Mouse (Mus musculus) small intestine, adult 2 months (tissue): ENCODE measurements around the gene Nhej1. TPM values are rescaled to one million over a fixed set of nuclear protein-coding genes. Genes with fewer than 3 reads are reported as not detected.

Experiments
- H3K27ac ChIP-seq: fragments of 200-500 bp; 2 replicates; pipeline ENCODE4 v1.5.1; 2012; ENCODE audit warnings: low read depth, low read length, control low read depth, inconsistent platforms; ENCODE audit not compliant: insufficient read depth
- H3K27me3 ChIP-seq: fragments of 200-500 bp; 2 replicates; pipeline ENCODE4 v1.6.1; 2012; ENCODE audit warnings: mild to moderate bottlenecking, moderate library complexity, low read length, inconsistent platforms; ENCODE audit not compliant: control insufficient read depth, insufficient read depth
- H3K36me3 ChIP-seq: fragments of 200-500 bp; 2 replicates; pipeline ENCODE4 v1.6.1; 2012; ENCODE audit warnings: mild to moderate bottlenecking, low read length, control low read depth, inconsistent platforms; ENCODE audit not compliant: control insufficient read depth, insufficient read depth
- H3K4me1 ChIP-seq: fragments of 200-500 bp; 2 replicates; pipeline ENCODE4 v1.6.1; 2012; ENCODE audit warnings: low read length, inconsistent platforms, mixed read lengths; ENCODE audit not compliant: control insufficient read depth, insufficient read depth, insufficient read length
- H3K4me3 ChIP-seq: fragments of 200-500 bp; 2 replicates; pipeline ENCODE4 v1.5.1; 2012; ENCODE audit warnings: low read depth, mild to moderate bottlenecking, control low read depth, inconsistent platforms, low read length, moderate library complexity
- CTCF ChIP-seq: fragments of 200-500 bp; IDR thresholded peaks from 2 replicates; pipeline ENCODE4 v1.5.1; 2012; ENCODE audit warnings: low read depth, mild to moderate bottlenecking, control low read depth, inconsistent platforms, low read length, moderate library complexity, mixed read lengths; ENCODE audit not compliant: insufficient replicate concordance, insufficient read length; ENCODE audit errors: extremely low read depth
- POLR2A ChIP-seq: fragments of 200-500 bp; IDR thresholded peaks from 2 replicates; pipeline ENCODE4 v1.6.1; 2012; ENCODE audit warnings: low read depth, mild to moderate bottlenecking, control low read depth, inconsistent platforms, low read length, moderate library complexity
- WGBS: fragments of 180-500 bp; shearing (Covaris S2); methylation state at CpG from one replicate; pipeline ENCODE4 v1.1.7; 2018; 5-methylcytosine and 5-hydroxymethylcytosine counted together
- polyA plus RNA-seq: library from polyadenylated mRNA; depleted of rRNA; stranded (reverse); fragments of >200 nt; gene quantifications from 2 replicates; pipeline ENCODE4 v1.2.3, GENCODE M21; 2012

Nhej1 gene
- polyA plus RNA-seq, 1 experiment: 2.0 TPM

DNA sequence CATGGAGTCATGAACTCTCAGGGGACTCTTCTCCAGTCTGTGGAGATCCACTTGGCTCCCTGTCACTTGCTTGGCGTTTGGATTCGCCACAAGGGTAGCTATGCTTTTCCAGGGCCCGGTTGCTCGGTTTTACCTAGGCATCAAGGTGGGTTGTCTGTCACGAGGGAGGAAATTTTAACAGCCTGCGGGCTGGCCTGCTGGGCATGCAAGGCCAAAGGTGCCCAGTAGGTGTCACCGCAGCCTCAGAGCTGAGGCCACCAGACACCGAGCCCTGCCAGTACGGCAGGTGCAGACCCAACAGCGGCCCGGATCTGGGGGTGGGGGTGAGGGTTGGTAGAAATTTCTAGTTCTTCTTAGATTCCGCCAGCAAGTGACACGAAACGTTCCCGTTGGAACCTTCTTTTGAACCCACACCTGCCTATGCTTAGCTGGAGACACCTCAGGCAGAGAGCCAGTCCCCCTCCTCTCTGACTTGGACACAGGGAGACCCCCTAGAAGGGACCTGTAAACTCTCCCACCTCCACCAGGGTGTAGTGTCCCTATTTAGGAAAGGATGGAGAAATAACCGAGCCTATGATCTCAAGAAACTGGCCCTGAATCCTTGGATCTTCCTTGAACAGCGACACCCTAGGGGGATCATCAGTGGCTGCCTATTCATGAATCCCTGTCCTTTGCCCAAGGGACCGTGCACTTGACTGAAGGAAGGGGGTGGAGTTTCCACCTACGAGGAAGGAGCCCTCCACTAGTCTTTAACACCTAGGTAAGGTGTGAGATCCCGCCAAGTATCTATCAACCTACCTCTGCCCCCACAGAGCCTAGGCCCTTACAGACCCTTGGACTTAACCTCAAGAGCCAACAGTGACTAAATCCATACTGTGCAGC is 176.0 kb downstream of the Nhej1 start:
- peak overlapping the region; percentile 81 for H3K4me3 ChIP-seq
- peaks cover 36% of the 10 kb centered on the region for H3K36me3 ChIP-seq
- peak; percentile 75 for TF ChIP-seq CTCF
- no peak for TF ChIP-seq POLR2A
- peak overlapping the region; percentile 95 for H3K27ac ChIP-seq
- no peaks in the 10 kb centered on the region for H3K27me3 ChIP-seq
- WGBS: 2% methylated on average over 20 of the region's 20 CpGs
- peaks cover 9% of the 10 kb centered on the region for H3K4me1 ChIP-seq

- TF ChIP-seq CTCF: no peak
- no peak for TF ChIP-seq POLR2A
- H3K27me3 ChIP-seq: no peaks in the 10 kb centered on the region
- peaks cover 36% of the 10 kb centered on the region for H3K36me3 ChIP-seq
- peak overlapping the region; percentile 81 for H3K4me3 ChIP-seq
- 24% methylated on average over 41 of the region's 41 CpGs for WGBS
- no peak overlapping the region for H3K27ac ChIP-seq
- peaks cover 9% of the 10 kb centered on the region for H3K4me1 ChIP-seq
Measured at GRCm38 (mm10) chr1:74947986-74948670, 176.9 kb downstream of the Nhej1 start.

DNA sequence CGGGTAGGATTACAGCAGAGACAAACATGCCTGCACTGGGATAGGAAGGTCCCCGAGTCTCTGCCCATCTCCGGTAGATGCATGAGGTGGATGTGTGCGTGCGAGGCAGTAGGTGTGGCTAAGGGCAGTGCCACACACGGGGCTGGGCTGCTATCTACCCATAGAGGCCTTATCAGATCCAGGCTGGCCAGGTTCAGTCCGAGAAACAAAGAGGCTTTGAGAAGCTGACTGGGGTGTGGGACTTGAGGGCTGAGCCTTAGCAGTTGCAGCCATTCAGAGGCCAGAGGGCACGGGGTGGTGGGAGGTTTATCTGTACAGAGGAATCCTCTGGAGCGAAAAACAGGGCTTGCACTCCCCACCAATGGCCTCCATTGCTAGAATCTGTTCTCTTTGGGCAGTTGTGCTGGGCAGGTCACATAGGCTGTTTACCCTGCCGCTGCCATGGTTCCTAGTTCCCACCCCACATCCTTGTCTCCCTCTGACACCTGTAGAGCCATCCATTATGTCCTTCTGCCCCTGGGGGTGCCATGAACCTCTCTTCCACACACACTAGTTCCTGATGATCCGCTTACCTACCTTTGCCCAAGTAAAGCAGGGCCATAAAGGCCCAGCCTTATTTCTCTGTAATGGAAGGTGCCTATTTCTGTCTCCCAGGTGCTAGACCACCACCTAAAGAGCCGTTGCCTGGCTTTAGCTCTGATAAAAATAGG is 183.2 kb downstream of the Nhej1 start:
- H3K27me3 ChIP-seq: no peaks in the 10 kb centered on the region
- no peak overlapping the region for H3K4me3 ChIP-seq
- peaks cover 25% of the 10 kb centered on the region; the same call in 1 of the 2 replicates for H3K4me1 ChIP-seq
- 16% methylated on average over 12 of the region's 12 CpGs for WGBS
- H3K27ac ChIP-seq: peak overlapping the region; percentile 82
- H3K36me3 ChIP-seq: peaks cover 20% of the 10 kb centered on the region
- TF ChIP-seq POLR2A: no peak
- TF ChIP-seq CTCF: no peak

- H3K27me3 ChIP-seq: no peaks in the 10 kb centered on the region
- 16% methylated on average over 3 of the region's 3 CpGs for WGBS
- TF ChIP-seq CTCF (no peak), POLR2A (no peak)
Measured at GRCm38 (mm10) chr1:74939762-74940161, 185.2 kb downstream of the Nhej1 start.

DNA sequence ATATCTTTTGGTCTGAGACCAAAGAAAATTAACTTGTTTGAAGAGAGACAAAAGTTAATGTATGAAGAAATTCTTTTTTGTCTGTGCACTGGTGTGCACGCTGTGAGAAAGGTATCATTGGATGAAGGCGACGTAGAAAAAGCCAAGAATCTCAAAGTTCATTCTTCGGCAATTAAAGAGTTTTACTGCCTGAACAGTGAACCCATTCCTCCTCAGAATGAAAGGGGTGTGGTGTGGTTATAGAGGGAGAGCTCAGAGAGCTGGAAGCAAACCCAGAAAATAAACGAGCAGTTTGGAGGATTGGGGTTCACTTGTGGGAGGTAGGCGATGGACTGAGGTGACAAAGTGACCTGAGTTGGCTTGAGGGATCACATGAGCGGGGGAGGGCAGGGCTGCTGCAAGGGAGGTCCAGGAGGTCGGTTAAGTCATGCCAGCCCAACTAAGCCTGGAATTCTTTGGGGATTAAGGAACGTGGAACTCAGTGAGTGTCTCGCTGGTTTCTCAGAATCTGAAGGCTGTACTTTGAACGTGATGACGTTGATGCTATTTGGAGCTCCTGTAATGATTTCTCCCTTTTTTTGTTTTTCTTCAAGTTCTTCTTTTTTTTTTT is 188.7 kb downstream of the Nhej1 start:
- Histone ChIP-seq H3K36me3 (no peaks in the 10 kb centered on the region), H3K27ac (peak overlapping the region; percentile 97), H3K4me3 (peak overlapping the region; percentile 42), H3K27me3 (no peaks in the 10 kb centered on the region; the same call in 1 of the 2 replicates), H3K4me1 (peaks cover 12% of the 10 kb centered on the region; the same call in 1 of the 2 replicates)
- 19% methylated on average over 12 of the region's 12 CpGs for WGBS
- no peak for TF ChIP-seq POLR2A
- TF ChIP-seq CTCF: no peak

More at GRCm38 (mm10) chr1:74939762-74940161, 185.2 kb downstream of the Nhej1 start:
- Histone ChIP-seq H3K36me3 (peaks cover 2% of the 10 kb centered on the region; the same call in 1 of the 2 replicates), H3K27ac (no peak overlapping the region), H3K4me1 (peaks cover 25% of the 10 kb centered on the region; the same call in 1 of the 2 replicates), H3K4me3 (no peak overlapping the region)

GRCm38 (mm10) chr1:74935402-74935801 is 189.6 kb downstream of the Nhej1 start, which contains the start of gene Cfap65:
Cfap65 (minus strand) TSS chr1:74935599.
- no peaks in the 10 kb centered on the region; the same call in 1 of the 2 replicates for H3K27me3 ChIP-seq
- no peaks in the 10 kb centered on the region for H3K36me3 ChIP-seq
- TF ChIP-seq CTCF: no peak
- TF ChIP-seq POLR2A: no peak
- peak within 1 kb of the TSS; percentile 97 for H3K27ac ChIP-seq
- H3K4me1 ChIP-seq: peaks cover 7% of the 10 kb centered on the region; the same call in 1 of the 2 replicates
- 2% methylated on average over 18 of the region's 18 CpGs for WGBS
- H3K4me3 ChIP-seq: peak within 1 kb of the TSS; percentile 42
